Mouse (Mus musculus) neural tube, embryonic 13.5 days (tissue): ENCODE measurements around the gene Phf7. TPM values are rescaled to one million over a fixed set of nuclear protein-coding genes. Genes with fewer than 3 reads are reported as not detected.

Experiments
- ATAC-seq: fragments of 200-750 bp; cut with Nextera tagmentation; 2 replicates; pipeline ENCODE4 v1.8.0; 2017; ENCODE audit warnings: low read depth, mild to moderate bottlenecking, moderate TSS enrichment, moderate library complexity
- H3K27ac ChIP-seq: fragments of 300-500 bp; sonication (generic); replicated peaks from 2 replicates; pipeline ENCODE4 v1.5.1; 2015; ENCODE audit warnings: moderate library complexity, mild to moderate bottlenecking, inconsistent platforms
- H3K27me3 ChIP-seq: fragments of 300-500 bp; sonication (generic); 2 replicates; pipeline ENCODE4 v1.6.1; 2015; ENCODE audit warnings: mild to moderate bottlenecking, inconsistent platforms
- H3K36me3 ChIP-seq: fragments of 300-500 bp; sonication (generic); 2 replicates; pipeline ENCODE4 v1.6.1; 2015; ENCODE audit warnings: mild to moderate bottlenecking, inconsistent platforms
- H3K4me1 ChIP-seq: fragments of 300-500 bp; sonication (generic); replicated peaks from 2 replicates; pipeline ENCODE4 v1.6.1; 2015; ENCODE audit warnings: inconsistent platforms
- H3K4me2 ChIP-seq: fragments of 300-500 bp; sonication (generic); 2 replicates; pipeline ENCODE4 v1.6.1; 2015; ENCODE audit warnings: inconsistent platforms, mild to moderate bottlenecking, moderate library complexity
- H3K4me3 ChIP-seq: fragments of 300-500 bp; sonication (generic); 2 replicates; pipeline ENCODE4 v1.5.1; 2015; ENCODE audit warnings: mild to moderate bottlenecking, inconsistent platforms
- H3K9ac ChIP-seq: fragments of 300-500 bp; sonication (generic); 2 replicates; pipeline ENCODE4 v1.6.1; 2015; ENCODE audit warnings: moderate library complexity, mild to moderate bottlenecking, inconsistent platforms
- H3K9me3 ChIP-seq: fragments of 300-500 bp; sonication (generic); 2 replicates; pipeline ENCODE4 v1.6.1; 2016; ENCODE audit warnings: inconsistent platforms
- WGBS: fragments of 180-500 bp; shearing (Covaris S2); methylation state at CpG from one replicate; pipeline ENCODE4 v1.1.7; 2015; 5-methylcytosine and 5-hydroxymethylcytosine counted together
- polyA plus RNA-seq: library from polyadenylated mRNA; unstranded; fragments of >200 nt; fragmentation: Nextera tagmentation; extraction: Ambion mirVana; gene quantifications from 2 replicates; pipeline ENCODE4 v1.2.1, GENCODE M21; 2015

Phf7 gene
- polyA plus RNA-seq, 1 experiment from 2014 or later = 12.2 TPM

DNA sequence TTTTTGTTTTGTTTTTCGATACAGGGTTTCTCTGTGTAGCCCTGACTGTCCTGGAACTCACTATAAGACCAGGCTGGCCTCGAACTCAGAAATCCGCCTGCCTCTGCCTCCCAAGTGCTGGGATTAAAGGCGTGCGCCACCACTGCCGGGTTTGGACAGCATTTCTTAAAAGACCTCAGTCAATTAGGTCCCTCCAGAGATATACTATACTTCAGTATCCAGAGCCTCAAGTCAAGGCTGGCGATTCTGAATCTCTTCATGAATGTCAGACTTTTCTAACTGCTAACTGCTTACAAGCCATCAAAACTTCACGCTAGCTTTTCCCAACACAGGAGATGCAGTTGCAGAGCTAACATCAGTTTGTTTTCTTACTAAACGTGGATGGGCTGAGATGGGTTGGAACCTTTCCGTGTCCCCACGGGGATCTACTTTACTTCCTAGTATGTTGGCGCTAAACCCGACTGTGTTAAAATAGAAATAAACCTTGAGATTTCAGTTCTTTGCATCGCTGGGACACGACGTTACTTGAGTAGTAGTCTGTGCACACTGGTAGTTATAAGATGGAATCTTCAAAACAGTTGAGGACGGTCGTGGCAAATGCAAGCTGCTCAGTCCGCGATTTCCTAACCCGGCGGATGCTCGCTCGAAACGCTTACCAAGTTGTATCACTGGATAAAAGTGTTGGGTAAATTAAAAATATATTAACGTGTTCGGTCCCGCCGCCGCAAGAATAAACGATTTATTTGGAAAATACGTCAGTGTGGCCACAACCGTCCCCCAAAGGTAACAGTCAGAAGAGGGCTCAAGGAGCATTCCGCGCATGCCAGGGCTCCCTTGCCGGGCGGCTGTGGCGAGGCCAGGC, 664 bp downstream of the Phf7 start:
- no peaks in the 10 kb centered on the region for H3K9me3 ChIP-seq
- WGBS = 20% methylated on average over 38 of the region's 38 CpGs
- H3K4me2 ChIP-seq = peak overlapping the region; percentile 65
- H3K4me3 ChIP-seq = peak overlapping the region; percentile 98
- H3K27me3 ChIP-seq = no peaks in the 10 kb centered on the region
- peaks cover 23% of the 10 kb centered on the region for H3K4me1 ChIP-seq
- peak overlapping the region; percentile 95 for H3K27ac ChIP-seq
- H3K9ac ChIP-seq = peak overlapping the region; percentile 97
- peak; percentile 18; the same call in 1 of the 2 replicates for ATAC-seq
- H3K36me3 ChIP-seq = peaks cover 29% of the 10 kb centered on the region

DNA sequence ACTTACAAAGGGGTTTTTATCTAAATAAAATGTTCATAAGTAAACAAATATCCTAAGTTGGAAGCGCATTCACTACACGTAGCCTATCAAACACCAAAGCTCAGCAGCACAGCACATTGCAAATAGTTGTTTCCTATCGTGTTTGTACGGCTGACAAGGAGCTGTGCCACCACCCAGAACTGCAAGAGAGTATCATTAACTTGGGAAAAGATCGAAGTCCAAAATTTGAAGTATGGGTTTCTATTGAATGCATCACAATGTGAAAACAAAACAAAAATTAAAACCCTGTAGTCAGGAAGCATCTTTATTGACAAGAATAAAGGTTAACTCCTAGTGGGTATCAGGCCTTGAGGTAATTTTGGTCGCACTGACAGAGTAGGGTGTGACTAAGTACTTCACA, 2.7 kb downstream of the Phf7 start:
- ATAC-seq = no peak
- Histone ChIP-seq H3K4me1 (peaks cover 23% of the 10 kb centered on the region), H3K27me3 (no peaks in the 10 kb centered on the region), H3K36me3 (peaks cover 9% of the 10 kb centered on the region), H3K27ac (no peak overlapping the region), H3K9ac (no peak overlapping the region), H3K9me3 (no peaks in the 10 kb centered on the region), H3K4me3 (no peak overlapping the region), H3K4me2 (no peak overlapping the region)
- 91% methylated on average over 6 of the region's 6 CpGs for WGBS

- Histone ChIP-seq H3K36me3 (no peaks in the 10 kb centered on the region), H3K9ac (no peak overlapping the region), H3K4me1 (peaks cover 8% of the 10 kb centered on the region), H3K9me3 (no peaks in the 10 kb centered on the region), H3K27me3 (no peaks in the 10 kb centered on the region), H3K4me3 (no peak overlapping the region), H3K4me2 (no peak overlapping the region), H3K27ac (no peak overlapping the region)
- ATAC-seq = no peak
- 87% methylated on average over 1 of the region's 1 CpGs for WGBS
Observed at GRCm38 (mm10) chr14:31245946-31246345, 5.2 kb downstream of the Phf7 start.

DNA sequence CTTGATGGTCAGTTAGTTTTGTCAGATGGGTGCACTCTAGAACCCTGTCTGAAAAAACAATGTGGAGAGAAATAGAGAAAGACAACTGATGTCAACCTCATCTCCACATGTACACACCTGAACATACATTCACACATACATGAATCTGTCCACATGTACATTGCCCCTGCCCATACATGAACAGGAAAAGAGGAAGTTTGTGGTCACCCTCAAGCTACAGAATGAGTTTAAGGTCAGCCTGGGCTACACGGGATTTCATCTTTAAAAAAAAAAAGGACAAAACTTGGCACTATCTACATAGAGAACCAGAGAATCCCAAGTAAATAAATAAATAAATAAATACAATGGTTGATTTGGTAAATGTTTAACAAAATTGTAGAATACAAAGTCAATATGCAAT, 6.3 kb downstream of the Phf7 start:
- Histone ChIP-seq H3K4me2 (no peak overlapping the region), H3K27me3 (no peaks in the 10 kb centered on the region), H3K27ac (no peak overlapping the region), H3K9ac (no peak overlapping the region), H3K4me1 (peaks cover under 1% of the 10 kb centered on the region), H3K9me3 (no peaks in the 10 kb centered on the region), H3K4me3 (no peak overlapping the region), H3K36me3 (no peaks in the 10 kb centered on the region)
- 83% methylated on average over 1 of the region's 1 CpGs for WGBS
- ATAC-seq = no peak

- H3K27ac ChIP-seq = no peak overlapping the region
- no peak overlapping the region for H3K4me3 ChIP-seq
- H3K36me3 ChIP-seq = 0 out of 2 replicates have a peak, but pooled peaks cover 7% of the 10 kb centered on the region
- no peak for ATAC-seq
- no peaks in the 10 kb centered on the region for H3K27me3 ChIP-seq
- H3K9ac ChIP-seq = no peak overlapping the region
- no peaks in the 10 kb centered on the region for H3K4me1 ChIP-seq
- H3K9me3 ChIP-seq = no peaks in the 10 kb centered on the region
- H3K4me2 ChIP-seq = no peak overlapping the region
- WGBS = 70% methylated on average over 3 of the region's 3 CpGs
Observed at GRCm38 (mm10) chr14:31240528-31240927, 10.6 kb downstream of the Phf7 start.

DNA sequence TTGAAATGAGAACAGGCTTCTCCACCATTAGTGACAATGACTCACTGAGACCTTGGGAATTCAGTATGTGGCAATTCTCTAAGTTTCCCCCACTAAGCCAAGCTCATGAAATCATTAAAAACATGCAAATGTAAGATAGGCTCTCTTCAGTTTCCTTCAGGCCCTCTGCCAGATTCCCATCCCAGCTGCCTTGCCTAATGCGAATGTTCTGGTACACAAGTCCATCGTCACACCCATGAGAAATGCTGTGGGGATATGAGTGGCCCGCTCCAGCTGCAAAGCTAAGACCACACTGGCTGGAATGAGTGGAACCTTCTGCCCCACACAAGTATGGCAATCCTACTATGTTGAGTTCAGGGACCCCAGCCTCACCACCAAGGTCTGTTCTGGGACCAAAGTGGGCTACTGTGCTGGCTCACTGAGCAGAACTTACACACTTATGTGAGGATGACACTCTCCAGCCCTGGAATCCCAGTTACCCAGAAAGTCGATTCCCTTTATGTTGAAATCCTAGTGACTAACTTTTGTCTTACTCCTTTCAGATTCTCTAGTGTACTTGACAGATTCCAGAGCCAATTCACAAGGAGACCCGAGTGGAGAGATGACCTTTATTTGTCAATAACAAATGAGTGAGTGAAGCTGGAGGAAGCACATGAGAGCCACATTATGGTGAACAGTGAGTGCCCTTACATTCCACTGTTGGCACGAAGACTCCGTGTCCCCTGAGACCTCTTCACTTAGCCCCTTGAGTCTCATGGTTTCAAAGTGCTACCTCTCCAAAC, 13.8 kb downstream of the Phf7 start:
- H3K9me3 ChIP-seq = no peaks in the 10 kb centered on the region
- H3K4me1 ChIP-seq = peaks cover 3% of the 10 kb centered on the region; the same call in 1 of the 2 replicates
- 84% methylated on average over 7 of the region's 7 CpGs for WGBS
- 0 out of 2 replicates have a peak, but pooled peaks cover 7% of the 10 kb centered on the region for H3K36me3 ChIP-seq
- H3K4me3 ChIP-seq = no peak overlapping the region
- H3K27ac ChIP-seq = no peak overlapping the region
- no peak overlapping the region for H3K4me2 ChIP-seq
- no peaks in the 10 kb centered on the region for H3K27me3 ChIP-seq
- no peak for ATAC-seq
- H3K9ac ChIP-seq = no peak overlapping the region

GRCm38 (mm10) chr14:31233996-31234591, 17.0 kb downstream of the Phf7 start:
- WGBS = 23% methylated on average over 11 of the region's 11 CpGs
- peaks cover 17% of the 10 kb centered on the region; the same call in 1 of the 2 replicates for H3K4me1 ChIP-seq
- H3K27me3 ChIP-seq = no peaks in the 10 kb centered on the region
- H3K9ac ChIP-seq = no peak overlapping the region; the same call in 1 of the 2 replicates
- H3K9me3 ChIP-seq = no peaks in the 10 kb centered on the region
- peak overlapping the region; percentile 28; the same call in 1 of the 2 replicates for H3K27ac ChIP-seq
- no peak overlapping the region for H3K4me3 ChIP-seq
- peak; percentile 73; the same call in 1 of the 2 replicates for ATAC-seq
- 0 out of 2 replicates have a peak, but pooled peaks cover 2% of the 10 kb centered on the region for H3K36me3 ChIP-seq
- H3K4me2 ChIP-seq = peak overlapping the region; percentile 27; the same call in 1 of the 2 replicates

GRCm38 (mm10) chr14:31233070-31233995, 17.8 kb downstream of the Phf7 start:
- 84% methylated on average over 14 of the region's 14 CpGs for WGBS
- no peaks in the 10 kb centered on the region for H3K9me3 ChIP-seq
- H3K36me3 ChIP-seq = no peaks in the 10 kb centered on the region
- no peak overlapping the region for H3K4me3 ChIP-seq
- no peak overlapping the region for H3K9ac ChIP-seq
- no peaks in the 10 kb centered on the region for H3K27me3 ChIP-seq
- no peak overlapping the region for H3K4me2 ChIP-seq
- peak; percentile 33; the same call in 1 of the 2 replicates for ATAC-seq
- peaks cover 23% of the 10 kb centered on the region; the same call in 1 of the 2 replicates for H3K4me1 ChIP-seq
- H3K27ac ChIP-seq = peak overlapping the region; percentile 28; the same call in 1 of the 2 replicates

DNA sequence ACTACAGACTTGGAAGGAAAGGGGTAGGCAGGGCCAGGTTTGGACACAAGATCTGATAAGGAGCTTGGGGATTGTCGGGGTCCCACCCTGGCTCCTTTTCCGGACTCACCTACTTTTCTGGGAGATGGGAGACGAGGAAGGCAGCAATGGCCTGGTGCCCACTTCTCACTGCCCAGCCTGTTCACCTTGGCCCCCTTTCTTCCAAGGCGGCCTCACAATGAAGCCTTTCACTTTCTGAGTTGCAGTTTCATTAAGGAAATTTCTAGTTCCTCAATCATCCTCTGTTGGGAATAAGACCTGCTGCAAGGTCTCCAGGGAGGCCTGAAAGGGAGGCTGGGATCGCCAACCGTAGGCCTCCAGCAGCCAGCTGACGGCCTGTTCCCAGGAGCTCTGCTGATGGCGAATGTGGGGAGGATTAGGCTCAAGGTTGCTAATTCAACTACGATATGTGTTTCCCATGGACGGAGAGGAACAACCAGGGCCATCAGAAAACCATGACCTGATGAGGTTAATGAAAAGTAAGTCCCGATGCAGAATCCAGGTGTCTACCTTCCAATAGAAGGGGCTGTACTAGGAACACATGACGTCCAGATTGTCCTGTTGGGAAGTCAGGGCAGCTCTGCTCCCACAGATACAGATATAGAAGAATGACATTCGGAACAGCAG, 18.6 kb downstream of the Phf7 start:
- no peak for ATAC-seq
- H3K36me3 ChIP-seq = no peaks in the 10 kb centered on the region
- no peaks in the 10 kb centered on the region for H3K9me3 ChIP-seq
- H3K27me3 ChIP-seq = no peaks in the 10 kb centered on the region
- H3K4me3 ChIP-seq = no peak overlapping the region
- H3K4me2 ChIP-seq = no peak overlapping the region
- H3K9ac ChIP-seq = no peak overlapping the region
- 0 out of 2 replicates have a peak overlapping the region, but pooled peaks have one; percentile 0 for H3K27ac ChIP-seq
- H3K4me1 ChIP-seq = peaks cover 23% of the 10 kb centered on the region; the same call in 1 of the 2 replicates
- 85% methylated on average over 13 of the region's 13 CpGs for WGBS

DNA sequence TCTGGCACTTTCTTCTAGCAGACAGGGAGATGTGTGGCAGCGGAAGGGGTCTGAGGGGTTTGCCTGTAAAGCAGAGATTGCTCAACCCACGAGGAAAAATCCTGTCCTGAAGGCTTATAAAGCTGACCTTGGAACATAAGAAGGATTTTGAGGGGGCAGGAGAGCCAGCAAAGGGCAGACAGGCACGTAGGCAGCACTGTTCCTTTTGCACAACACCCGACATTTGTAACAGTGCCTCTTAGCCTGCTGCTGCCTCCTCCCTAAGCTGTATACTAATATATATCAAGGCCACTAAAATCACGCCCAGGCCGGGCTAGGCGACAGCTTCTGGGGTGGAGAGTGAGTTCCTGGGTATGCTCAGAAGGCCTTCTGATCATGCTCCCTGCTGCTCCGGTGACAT, 20.7 kb downstream of the Phf7 start:
- Histone ChIP-seq H3K27ac (no peak overlapping the region), H3K36me3 (no peaks in the 10 kb centered on the region), H3K27me3 (no peaks in the 10 kb centered on the region), H3K4me2 (no peak overlapping the region), H3K4me1 (peaks cover 32% of the 10 kb centered on the region; the same call in 1 of the 2 replicates), H3K9ac (no peak overlapping the region), H3K9me3 (no peaks in the 10 kb centered on the region), H3K4me3 (no peak overlapping the region)
- 76% methylated on average over 8 of the region's 8 CpGs for WGBS
- no peak for ATAC-seq
